Mouse (Mus musculus) cortical plate, adult 2 months (tissue): ENCODE data around the gene 4930415O20Rik.

Experiments used
- CTCF ChIP-seq: fragments of 200-500 bp; IDR thresholded peaks from 2 replicates; pipeline ENCODE4 v1.5.1; 2011; ENCODE audit warnings: mild to moderate bottlenecking, control low read depth, low read length; ENCODE audit not compliant: insufficient read depth; ENCODE audit errors: extremely low read depth
- POLR2A ChIP-seq: fragments of 200-500 bp; IDR thresholded peaks from 2 replicates; pipeline ENCODE4 v1.6.1; 2011; ENCODE audit warnings: mild to moderate bottlenecking, low read length, control low read depth; ENCODE audit not compliant: insufficient read depth; ENCODE audit errors: extremely low read depth

DNA sequence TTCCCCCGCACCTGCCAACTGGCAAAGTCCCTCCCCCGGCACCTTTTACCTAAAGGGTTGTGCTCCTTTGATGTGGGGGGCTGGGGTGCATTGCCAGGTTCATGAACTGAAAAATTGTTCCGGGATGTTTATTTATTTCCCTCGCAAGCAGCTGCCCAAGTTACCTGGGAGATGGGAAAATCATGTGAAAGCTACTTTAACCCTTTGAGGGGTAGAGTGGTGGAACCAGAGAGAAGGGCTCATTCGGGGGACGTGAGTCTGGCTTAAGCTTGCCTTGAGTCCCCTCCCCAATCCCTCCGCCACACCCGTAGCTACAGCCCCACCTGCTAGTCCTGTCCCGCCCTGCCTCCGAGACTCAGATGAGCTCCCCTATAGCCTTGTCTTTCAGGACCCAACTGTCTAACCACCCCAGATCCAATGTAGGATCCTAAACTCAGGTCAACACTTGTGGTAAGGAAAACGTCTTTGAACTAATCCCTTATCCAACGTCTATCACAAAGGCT is 39.4 kb downstream of the 4930415O20Rik start:
- TF ChIP-seq CTCF (no peak), POLR2A (no peak)
